Mouse (Mus musculus): Measurements from ENCODE around the gene Sirpa. TPM values are rescaled to one million over a fixed set of nuclear protein-coding genes. Genes with fewer than 3 reads are reported as not detected.

Sirpa gene
- total RNA-seq, 2 experiments from 2014 or later = 371 to 377 TPM

- DNase-seq (ENCODE audit: low spot score in 2 of 2) = no peak
- intact Hi-C loops (cut with DNase I) = no loop called here
Observed at GRCm38 (mm10) chr2:129627133-129627532, 34.5 kb downstream of the Sirpa start.

GRCm38 (mm10) chr2:129627811-129628210, 35.2 kb downstream of the Sirpa start:
- intact Hi-C loops (cut with DNase I) = no loop called here

GRCm38 (mm10) chr2:129628456-129629185, 36.0 kb downstream of the Sirpa start:
- DNase-seq (ENCODE audit: low spot score in 2 of 2) = no peak
- intact Hi-C loops (cut with DNase I) = no loop called here

More at GRCm38 (mm10) chr2:129627811-129628210, 35.2 kb downstream of the Sirpa start:
- DNase-seq (ENCODE audit: low spot score in 2 of 2) = peak; percentile 66 to 71

GRCm38 (mm10) chr2:129629786-129630531, 37.3 kb downstream of the Sirpa start:
- intact Hi-C loops (cut with DNase I) = no loop called here

GRCm38 (mm10) chr2:129630532-129630886, 37.9 kb downstream of the Sirpa start:
- no peak for DNase-seq (ENCODE audit: low spot score in 2 of 2)
- intact Hi-C loops (cut with DNase I) = no loop called here

More at GRCm38 (mm10) chr2:129629786-129630531, 37.3 kb downstream of the Sirpa start:
- DNase-seq (ENCODE audit: low spot score in 2 of 2) = no peak

GRCm38 (mm10) chr2:129630978-129631660, 38.5 kb downstream of the Sirpa start:
- intact Hi-C loops (cut with DNase I) = no loop called here

GRCm38 (mm10) chr2:129632324-129632723, 39.7 kb downstream of the Sirpa start:
- intact Hi-C loops (cut with DNase I) = no loop called here
- no peak for DNase-seq (ENCODE audit: low spot score in 2 of 2)

More at GRCm38 (mm10) chr2:129630978-129631660, 38.5 kb downstream of the Sirpa start:
- DNase-seq (ENCODE audit: low spot score in 2 of 2) = no peak

- intact Hi-C loops (cut with DNase I) = no loop called here
- peak; percentile 69 to 84 for DNase-seq (ENCODE audit: low spot score in 2 of 2)
Observed at GRCm38 (mm10) chr2:129633077-129633732, 40.6 kb downstream of the Sirpa start.

GRCm38 (mm10) chr2:129633982-129634381, 41.3 kb downstream of the Sirpa start:
- intact Hi-C loops (cut with DNase I) = no loop called here
- no peak for DNase-seq (ENCODE audit: low spot score in 2 of 2)

GRCm38 (mm10) chr2:129652616-129653015, 60.0 kb downstream of the Sirpa start:
- intact Hi-C loops (cut with DNase I) = no loop called here
- DNase-seq (ENCODE audit: low spot score in 2 of 2) = no peak

GRCm38 (mm10) chr2:129653632-129654031, 61.0 kb downstream of the Sirpa start:
- intact Hi-C loops (cut with DNase I) = no loop called here
- no peak for DNase-seq (ENCODE audit: low spot score in 2 of 2)

GRCm38 (mm10) chr2:129654233-129654950, 61.8 kb downstream of the Sirpa start:
- intact Hi-C loops (cut with DNase I) = no loop called here

GRCm38 (mm10) chr2:129655033-129655432, 62.4 kb downstream of the Sirpa start:
- DNase-seq (ENCODE audit: low spot score in 2 of 2) = no peak
- intact Hi-C loops (cut with DNase I) = no loop called here

More at GRCm38 (mm10) chr2:129654233-129654950, 61.8 kb downstream of the Sirpa start:
- DNase-seq (ENCODE audit: low spot score in 2 of 2) = no peak

- intact Hi-C loops (cut with DNase I) = no loop called here
- DNase-seq (ENCODE audit: low spot score in 2 of 2) = no peak
Observed at GRCm38 (mm10) chr2:129658796-129659195, 66.2 kb downstream of the Sirpa start.

- intact Hi-C loops (cut with DNase I) = no loop called here
- DNase-seq (ENCODE audit: low spot score in 2 of 2) = no peak
Observed at GRCm38 (mm10) chr2:129660020-129660419, 67.4 kb downstream of the Sirpa start.

- intact Hi-C loops (cut with DNase I) = no loop called here
- no peak for DNase-seq (ENCODE audit: low spot score in 2 of 2)
Observed at GRCm38 (mm10) chr2:129662484-129662883, 69.8 kb downstream of the Sirpa start.

GRCm38 (mm10) chr2:129671911-129672310, 79.3 kb downstream of the Sirpa start:
- intact Hi-C loops (cut with DNase I) = loop anchor here (10.0 kb wide), 1 partner anchor 493 kb away; no protein-coding TSS in a partner anchor
- DNase-seq (ENCODE audit: low spot score in 2 of 2) = no peak

GRCm38 (mm10) chr2:129674935-129675634, 82.5 kb downstream of the Sirpa start:
- peak; percentile 82 to 87 for DNase-seq (ENCODE audit: low spot score in 2 of 2)
- intact Hi-C loops (cut with DNase I) = loop anchor here (1.0 to 10.0 kb wide), 3 partner anchors 127 to 490 kb away; partner anchors contain the start of gene Stk35

All from left cerebral cortex, postnatal 14 days (tissue).